Mouse (Mus musculus) heart, postnatal 25 days (tissue): ENCODE results near the gene Ankrd10. TPM values are rescaled to one million over a fixed set of nuclear protein-coding genes. Genes with fewer than 3 reads are reported as not detected.
"Not testable (repeated sequence)": the region's sequence is repeated elsewhere in the genome, so short reads cannot be mapped to it uniquely, and the experiment has no call there.

ENCODE experiments used
- DNase-seq: peaks from one replicate; pipeline ENCODE4 v3.0.0; 2022; ENCODE audit warnings: low spot score
- intact Hi-C: fragments of 180-260 bp; cut with DNase I; formaldehyde crosslinking; loops from one replicate; pipeline ENCODE4 v1.15.1; 2025
- microRNA-seq: library from miRNA; unstranded; fragments of <30 nt; microRNA quantifications from one replicate; pipeline ENCODE4 v1.2.0, GENCODE M21; 2022
- total RNA-seq, 2 experiments: library from RNA; stranded (reverse); gene quantifications; 2 replicates each; pipeline ENCODE4 v1.2.3; 2021

Gene Ankrd10
- total RNA-seq, 2 experiments from 2014 or later, result 24.4 to 25.4 TPM

DNA sequence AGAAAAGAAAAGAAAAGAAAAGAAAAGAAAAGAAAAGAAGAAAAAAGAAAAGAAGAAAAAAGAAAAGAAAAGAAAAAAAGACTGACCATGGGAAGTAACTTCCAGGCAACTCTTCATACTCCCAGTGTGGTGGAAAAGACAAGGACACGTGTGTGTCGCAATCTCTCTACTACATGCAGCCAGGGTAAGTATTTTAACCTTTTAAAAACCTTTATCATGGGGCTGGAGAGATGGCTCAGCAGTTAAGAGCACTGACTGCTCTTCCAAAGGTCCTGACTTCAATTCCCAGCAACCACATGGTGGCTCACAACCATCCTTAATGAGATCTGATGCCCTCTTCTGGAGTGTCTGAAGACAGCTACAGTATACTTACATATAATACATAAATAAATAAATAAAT, 67.4 kb downstream of the Ankrd10 start:
- DNase-seq, intact Hi-C loops: not testable (repeated sequence)

DNA sequence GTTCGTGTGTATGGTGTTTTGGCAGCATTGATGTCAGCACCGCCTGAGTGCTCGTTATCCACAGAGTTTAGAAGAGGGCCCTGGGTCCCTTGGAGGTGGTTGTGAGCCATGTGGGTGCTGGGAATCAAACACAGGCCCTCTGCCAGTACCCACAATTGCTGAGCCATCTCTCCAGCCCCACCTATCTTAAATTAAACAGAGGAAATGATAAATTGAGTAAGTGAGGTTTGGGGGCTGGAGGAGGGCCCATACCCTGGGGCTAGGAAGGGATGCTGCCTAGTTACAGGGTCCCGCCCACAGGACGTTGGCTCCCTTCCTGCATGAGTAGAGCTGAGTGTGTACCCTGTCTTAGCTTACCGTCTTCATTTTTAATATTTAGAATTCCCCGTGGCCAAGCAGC, 70.8 kb downstream of the Ankrd10 start:
- intact Hi-C loops, result no loop called here
- no peak for DNase-seq

- DNase-seq, result no peak
- intact Hi-C loops, result no loop called here
Measured at GRCm38 (mm10) chr8:11564236-11564635, 71.3 kb downstream of the Ankrd10 start.

Small RNAs within 50 kb of the gene (microRNA-seq; reads per million reads assigned to microRNA genes)
- 1.4 reads per million for gene Mir7238

Other genes with a start within 250 kb of the Ankrd10 start
- gene Rab20, start 157.0 kb downstream of the Ankrd10 start, total RNA-seq, result 10 to 100 TPM; 24.3 to 27.3 TPM
- gene Naxd, start 138.3 kb downstream of the Ankrd10 start, total RNA-seq, result 10 to 100 TPM; 32.7 to 36.8 TPM
- 10 to 100 TPM; 43.5 to 48.1 TPM for gene Cars2, start 85.0 kb downstream of the Ankrd10 start, total RNA-seq
- gene Ing1, start 80.2 kb downstream of the Ankrd10 start, total RNA-seq, result 10 to 100 TPM; 22.7 TPM
- gene 1700016D06Rik, start 65.3 kb upstream of the Ankrd10 start, total RNA-seq, result not detected
- gene Arhgef7, start 92.0 kb upstream of the Ankrd10 start, total RNA-seq, result 100 to 1,000 TPM; 153 to 155 TPM
- under 1 TPM in 1 of 2 experiments, not detected in 1; 0.95 TPM for gene Tex29, start 204.7 kb upstream of the Ankrd10 start, total RNA-seq